Mouse (Mus musculus): ENCODE data around the gene Reps1. TPM values are rescaled to one million over a fixed set of nuclear protein-coding genes. Genes with fewer than 3 reads are reported as not detected.

Reps1 gene
- 10 to 100 TPM; 19.7 to 23.8 TPM for total RNA-seq (2021)
- long read RNA-seq, experiment 1, partial matches to known transcripts: 2 of 10 reads
- long read RNA-seq, experiment 1, other reads (novel, unspliced or antisense): 4 of 10 reads
- long read RNA-seq, experiment 2, partial matches to known transcripts: 4 of 16 reads
- long read RNA-seq, experiment 2, other reads (novel, unspliced or antisense): 6 of 16 reads

DNA sequence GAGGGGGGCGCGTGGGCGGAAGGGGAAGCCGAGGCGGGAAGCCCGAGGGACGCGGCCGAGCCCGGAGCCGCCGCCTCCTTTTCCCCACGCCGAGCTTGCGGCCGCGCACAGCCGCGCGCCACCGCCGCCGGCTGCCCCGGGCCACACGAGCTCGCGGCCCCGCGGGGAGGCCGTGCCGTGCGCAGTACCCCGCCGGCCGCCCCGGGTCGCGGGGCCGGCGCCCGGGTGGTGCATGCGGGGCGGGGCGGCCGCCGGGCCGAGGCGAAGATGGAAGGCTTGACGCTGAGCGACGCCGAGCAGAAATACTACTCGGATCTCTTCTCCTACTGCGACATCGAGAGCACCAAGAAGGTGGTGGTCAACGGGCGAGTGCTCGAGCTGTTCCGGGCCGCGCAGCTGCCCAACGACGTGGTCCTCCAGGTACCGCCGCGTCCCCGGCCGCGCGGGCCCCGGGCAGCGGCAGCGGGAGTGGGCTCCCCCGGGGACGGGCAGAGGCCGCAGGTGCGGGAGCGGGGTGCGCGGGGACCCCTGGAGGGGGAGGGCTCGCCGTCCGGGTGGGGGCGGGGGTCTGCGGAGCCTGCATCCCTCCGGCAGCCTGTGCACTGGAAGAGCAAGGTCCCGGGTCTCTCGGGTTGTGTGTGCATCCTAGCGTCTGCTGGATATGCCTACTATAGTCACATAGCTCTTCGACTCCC lies at the start of gene Reps1:
Reps1 (plus strand) TSS at position 166 of the 695 bp plus-strand sequence.
- DNase-seq: peak; percentile 24

DNA sequence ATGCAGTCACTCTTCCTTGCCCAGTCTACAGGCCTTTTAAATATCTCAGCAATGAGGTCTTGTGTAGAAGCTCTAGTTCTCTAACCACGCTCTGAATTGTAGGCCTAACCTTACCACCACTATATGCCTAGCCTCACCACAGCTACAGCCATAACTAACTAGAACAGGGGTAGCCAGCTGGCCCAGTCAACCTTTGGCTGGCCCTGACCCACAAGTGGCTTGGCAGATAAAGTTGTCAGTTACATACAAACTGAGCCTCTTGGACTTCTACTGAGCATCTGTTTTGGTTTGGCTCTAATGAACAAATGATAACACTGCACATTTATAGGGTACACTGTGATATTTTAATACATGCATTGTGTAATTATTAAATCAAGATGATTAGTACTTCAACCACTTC lies 48.9 kb upstream of the Reps1 start:
- DNase-seq: peak; percentile 27

DNA sequence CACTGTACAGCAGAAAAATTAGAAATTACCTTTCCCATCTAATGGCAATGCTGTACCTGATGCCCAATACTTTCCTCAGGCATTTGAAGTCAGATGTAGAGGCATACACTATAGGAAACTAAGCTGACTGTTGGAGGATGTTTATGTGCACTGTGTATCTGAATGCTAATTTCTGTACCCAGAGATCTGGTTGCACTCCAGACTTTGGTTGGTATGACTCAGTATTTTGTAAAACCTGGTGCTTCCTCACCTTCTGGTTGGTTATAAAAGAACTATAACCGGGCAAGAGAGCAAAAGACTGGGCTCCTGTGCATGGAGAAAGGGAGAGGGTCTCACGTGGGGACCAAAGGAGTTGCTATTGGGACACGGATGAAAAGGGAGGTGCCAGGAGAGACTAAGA lies 48.4 kb upstream of the Reps1 start:
- DNase-seq: no peak

DNA sequence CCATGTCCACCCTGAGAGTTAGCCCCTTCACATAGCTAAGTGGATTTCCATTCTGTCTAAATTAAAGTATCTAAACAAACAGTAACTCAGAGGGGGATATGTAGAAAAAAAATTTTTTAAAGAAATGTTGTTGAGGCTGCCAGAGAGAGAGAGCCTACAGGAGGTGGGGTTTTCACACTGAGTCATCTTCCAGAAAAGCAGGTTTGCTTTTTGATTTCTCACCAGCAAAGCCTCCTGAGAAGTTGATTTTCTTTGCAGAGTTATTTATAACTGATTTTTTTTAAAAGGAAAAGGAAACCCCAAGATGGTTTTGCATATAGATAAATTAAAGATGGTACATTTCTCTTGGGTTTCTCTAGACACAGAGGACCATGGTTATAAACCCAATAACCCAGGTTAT lies 47.5 kb upstream of the Reps1 start:
- DNase-seq: no peak

DNA sequence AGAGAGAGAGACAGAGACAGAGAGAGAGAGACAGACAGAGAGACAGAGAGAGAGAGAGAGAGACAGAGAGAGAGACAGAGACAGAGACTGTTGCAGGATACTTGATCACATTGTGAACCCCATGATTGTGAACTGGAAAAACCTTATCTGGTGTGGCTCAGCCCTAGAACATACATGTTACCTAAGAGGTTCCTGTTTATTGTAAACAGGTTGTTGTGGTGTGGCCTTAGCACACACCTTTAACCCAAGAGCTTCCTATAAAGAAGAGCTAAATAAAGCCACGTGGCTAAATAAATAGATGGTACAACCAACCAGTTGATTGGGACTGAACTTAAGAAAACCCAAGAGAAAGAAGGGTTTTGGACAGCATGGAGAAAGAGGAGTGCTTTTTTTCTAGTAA lies 45.9 kb upstream of the Reps1 start:
- DNase-seq: no peak

DNA sequence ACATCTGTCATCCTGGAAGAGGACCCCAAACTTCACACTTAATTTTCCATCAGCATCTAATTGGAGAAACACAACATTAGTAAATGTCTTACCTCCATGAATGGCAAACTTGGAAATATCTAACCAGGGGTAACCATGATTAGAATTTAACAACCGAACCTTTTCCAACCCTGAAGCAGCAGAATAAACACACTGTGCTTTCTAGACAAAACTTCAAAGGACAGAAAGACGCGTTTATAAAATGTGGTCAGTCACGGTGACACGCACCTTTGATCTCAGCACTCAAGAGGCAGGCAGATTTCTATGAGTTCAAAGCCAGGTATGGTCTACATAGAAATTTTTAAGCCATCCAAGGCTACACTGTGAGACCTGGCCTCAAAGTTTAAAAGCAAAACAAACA lies 43.9 kb upstream of the Reps1 start:
- no peak for DNase-seq

DNA sequence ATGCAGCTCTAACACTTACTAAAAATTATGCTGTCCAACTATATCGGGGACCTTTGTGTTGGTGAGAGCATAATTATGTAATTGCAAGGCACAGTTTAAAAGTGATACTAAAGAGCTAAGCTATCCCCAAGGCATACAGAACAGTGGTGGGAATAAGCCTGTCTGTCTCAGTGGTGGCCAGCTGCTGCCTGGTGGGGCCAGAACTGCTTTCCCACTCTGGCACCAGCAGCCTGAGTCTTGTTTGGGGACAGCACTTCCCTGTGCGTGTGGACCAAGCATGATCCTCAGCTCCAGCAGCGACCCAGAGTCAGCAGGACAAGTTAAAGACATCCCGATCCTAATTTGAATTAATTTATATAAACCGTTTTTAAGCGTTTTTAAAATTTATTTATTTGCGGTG lies 35.2 kb upstream of the Reps1 start:
- no peak for DNase-seq

DNA sequence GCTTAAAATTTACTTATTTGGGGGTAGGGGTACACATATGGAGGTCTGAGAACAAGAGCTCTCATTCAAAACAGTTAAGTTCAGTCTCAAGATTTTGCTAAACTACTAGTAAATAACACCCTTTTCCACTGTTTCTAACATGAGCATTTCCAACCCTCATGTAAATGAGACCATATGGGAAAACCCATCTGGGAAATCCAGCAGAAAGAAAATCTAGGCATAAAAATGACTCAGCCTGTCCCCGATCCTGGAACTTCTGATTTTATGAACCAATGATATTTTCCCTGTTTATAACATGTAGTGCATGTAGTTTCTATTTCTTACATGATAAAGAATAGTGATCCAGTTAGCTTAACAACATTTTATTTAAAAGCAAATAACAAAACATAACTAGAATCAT lies 34.8 kb upstream of the Reps1 start:
- DNase-seq: no peak

DNA sequence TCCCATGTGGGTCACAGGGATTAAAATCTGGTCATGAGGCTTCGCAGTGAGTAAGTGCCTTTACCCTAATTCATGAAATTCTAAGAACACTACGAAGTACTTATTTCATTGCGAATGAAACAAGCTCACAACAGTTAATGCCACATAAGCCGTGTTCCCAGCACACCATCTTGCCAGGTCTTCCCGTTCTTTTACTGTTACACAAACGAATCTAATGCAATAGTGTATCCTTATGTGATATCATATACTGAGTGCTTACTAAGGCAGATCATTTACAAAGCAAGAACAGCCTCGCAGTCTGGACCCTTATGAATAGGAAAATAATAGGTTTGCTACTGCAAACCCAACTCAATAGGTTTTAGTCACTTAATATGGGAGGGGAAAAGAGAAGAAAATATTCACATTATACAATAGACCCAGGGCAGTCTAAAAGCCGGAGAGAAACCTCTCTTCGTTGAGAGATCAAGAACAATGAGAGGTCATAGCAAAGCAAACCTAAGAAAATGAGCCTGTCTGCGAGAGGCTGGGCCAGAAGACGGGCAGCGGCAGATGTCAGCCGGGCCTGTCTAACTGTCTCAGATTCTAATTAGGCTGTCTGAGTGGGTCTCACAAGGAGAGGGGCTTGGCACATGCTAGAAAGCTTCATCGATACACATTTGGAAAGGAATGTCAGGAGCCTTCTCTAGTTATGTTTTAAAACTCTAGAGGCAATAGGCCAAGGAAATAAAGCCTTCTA lies 33.9 kb upstream of the Reps1 start:
- no peak for DNase-seq

DNA sequence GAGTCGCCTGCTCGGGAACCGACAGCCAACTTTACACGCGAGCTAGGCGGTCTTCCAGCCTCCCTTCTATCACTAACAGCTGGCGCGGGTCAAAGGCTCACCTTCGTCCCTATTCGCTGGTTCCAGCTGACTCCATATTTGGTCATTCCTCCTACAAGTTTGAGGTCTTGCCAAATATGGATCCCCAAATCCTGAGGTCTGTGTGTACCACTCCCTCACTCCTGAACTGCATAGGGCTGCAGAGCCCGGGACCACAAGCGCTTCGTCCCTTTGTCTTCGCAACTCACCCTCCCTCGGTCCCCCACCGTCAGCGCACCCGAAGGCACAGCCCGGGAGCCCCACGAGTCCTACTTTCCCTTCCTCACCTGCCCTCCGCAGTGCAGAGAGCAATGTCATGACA lies 33.3 kb upstream of the Reps1 start:
- peak; percentile 48 for DNase-seq

DNA sequence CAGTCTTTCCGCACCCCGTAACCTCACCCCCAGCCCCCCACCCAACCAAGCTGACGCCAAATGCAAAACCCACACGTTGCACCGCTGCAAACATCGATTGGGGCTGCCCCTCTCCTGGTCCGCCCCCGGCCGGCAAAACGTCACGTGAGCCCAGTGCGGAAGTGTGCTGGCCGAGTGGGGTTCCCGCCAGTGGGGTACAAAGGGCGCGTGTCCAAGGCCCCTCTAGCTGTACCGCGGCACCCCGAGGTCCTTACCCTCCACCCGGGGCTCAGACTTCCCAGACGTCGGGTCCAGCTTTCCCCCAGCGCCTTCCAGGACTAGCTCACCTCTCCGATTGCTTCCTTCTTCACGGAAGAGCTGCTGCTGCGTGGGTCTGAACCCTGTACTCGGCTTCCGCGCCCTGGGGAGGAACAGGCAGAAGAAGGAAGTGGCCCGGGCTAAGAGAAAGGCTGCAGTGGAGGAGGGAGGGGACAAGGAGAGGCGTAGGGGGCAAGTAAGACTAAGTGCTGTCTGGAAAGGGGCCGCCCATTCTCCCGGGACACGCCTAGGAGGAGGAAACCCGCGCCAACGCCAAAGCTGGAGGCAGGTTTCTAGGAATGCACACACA lies 32.8 kb upstream of the Reps1 start, which contains the start of gene Abracl:
Abracl (minus strand) TSS at position 548 of the 607 bp plus-strand sequence.
- peak; percentile 55 for DNase-seq

DNA sequence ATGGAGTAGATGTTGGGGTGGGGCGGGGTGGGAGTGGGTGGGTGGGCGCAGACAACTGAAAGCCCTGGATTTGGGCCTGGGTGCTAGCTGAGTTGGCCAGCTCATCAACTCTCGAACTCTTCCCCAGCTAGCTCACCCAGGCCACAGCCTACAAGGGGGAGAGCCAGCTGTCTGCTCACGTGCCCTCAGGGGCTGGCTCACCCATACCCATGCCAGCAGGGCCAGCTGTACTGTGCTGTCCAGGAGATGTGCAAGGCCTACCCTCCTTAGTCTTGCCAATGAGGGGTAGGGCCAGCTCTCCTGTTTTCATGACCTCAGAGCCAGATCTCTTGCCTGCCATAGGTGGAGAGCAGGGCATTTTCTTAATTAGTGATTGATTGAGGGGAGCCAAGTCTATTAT lies 21.3 kb upstream of the Reps1 start:
- no peak for DNase-seq

DNA sequence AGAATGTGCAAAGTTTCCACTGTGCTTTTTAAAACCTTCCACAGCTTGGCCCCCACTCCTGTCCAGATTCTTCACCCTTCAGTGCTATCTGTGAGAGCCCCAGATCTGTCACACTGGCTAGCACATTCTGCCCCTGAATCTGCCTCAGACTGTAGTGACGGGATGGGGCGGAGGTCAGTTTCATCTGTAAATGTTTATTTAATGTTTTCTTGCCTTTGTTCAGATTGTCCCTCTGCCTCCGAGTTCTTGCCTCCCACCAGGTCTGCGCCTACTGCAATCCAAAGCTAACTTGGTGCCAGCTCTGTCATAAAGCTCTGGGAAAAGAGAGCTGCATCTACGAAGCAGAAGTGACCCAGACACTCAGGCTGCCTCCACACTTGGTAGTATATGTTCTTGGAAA lies 18.8 kb upstream of the Reps1 start:
- no peak for DNase-seq

DNA sequence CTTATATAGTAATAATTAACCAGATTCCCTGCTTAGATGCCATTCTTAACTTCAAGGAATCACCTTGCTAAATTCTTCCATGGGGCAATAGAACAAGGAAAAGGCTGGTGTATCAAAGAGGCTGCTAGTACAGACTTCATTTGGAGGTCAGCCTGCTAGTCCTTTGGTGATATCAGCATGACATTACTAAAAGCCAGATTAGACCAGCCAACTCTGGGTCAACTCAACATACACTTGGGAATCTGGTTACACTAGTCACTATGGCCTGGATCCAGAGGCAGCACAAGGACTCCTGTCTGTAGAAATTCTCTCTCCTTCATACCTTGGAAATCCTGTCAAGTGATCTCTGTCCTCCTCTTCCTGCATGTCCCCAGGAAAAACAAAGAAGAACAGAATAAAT lies 9.3 kb upstream of the Reps1 start:
- DNase-seq: no peak

DNA sequence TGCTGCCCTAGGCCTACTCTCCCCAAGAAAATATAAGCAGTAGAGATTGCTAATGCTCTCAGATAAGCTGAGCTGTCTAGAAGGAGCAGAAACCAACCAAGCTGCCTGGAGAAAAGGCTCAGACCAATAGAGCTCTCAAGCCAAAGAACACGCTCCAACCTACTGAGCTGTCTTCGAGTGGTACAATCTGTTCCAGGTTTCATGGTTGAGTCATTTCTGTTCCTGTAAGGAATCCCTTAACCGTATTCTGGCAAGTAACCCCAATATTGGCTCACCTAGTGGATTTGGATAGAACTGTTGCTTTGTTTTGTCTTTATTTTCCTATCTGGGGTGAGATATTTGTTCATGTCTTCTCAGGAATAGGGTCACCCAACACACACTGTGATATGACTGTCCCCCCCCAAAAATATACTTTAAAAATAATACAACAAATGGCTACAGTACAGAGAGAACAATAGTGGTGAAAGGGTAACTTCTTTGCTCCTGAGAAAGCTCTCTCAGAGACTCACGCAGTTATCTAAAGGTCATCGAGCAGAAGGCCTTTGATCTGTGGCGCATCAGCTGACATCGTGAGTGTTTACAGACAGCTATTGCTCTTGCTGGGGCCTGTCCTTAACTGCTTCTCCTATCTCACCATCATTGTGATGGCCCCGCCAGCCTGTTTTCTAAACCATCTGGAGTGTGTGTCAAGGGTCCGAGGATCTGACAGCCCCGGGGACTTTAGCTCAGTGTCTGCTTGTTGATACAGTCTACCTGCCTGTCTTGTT lies 8.1 kb upstream of the Reps1 start:
- no peak for DNase-seq

DNA sequence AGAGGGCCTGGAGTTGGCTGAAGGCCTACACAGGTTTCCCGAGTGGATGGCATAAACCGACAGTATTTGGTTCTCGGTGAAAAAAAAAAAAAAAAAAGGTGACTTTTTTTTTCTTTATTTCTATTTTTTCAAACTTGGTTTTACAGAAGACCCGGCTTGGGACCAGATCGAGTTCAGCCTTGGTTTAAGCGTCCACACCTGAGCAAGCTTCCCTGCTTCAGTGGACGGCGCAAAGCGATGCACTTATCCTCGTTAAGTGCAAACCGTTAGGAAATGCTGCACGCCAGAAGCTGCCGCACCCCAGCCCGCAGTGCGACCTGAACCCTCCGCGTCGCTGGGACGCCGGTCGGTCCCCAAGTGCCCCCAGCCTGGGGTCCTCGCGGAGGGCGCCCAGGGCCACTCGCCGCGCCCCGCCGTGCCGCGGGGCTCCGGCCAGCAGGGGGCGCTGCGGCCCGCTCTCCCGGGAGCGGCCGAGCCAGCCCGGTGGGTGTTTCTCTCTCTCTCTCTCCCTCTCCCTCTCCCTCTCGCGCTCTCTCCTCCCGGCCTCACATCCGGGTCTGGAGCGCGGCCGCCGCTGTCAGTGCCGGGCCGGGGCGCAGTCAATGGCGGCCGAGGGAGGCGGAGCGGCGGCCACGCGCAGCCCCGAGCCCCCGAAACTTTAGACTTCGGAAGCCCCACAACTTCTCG lies 509 bp upstream of the Reps1 start:
- peak; percentile 83 for DNase-seq

DNA sequence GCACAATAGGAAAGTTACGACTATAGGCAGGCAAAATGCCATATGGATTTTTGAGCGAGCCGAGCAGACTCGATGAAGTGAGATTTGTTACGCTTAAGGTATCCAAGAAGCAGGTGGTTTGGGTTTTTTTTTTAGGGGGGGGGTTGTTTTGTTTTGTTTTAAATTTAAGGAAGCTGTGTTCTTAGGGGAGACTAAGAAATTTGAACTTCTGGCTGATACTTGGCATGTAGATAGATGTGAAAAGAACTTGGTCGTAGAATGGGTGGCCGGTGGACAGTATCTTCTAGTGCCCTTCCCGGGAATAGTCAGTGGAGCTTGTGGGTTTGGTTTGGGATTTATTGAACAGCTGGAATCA lies 707 bp downstream of the Reps1 start:
- DNase-seq: no peak

DNA sequence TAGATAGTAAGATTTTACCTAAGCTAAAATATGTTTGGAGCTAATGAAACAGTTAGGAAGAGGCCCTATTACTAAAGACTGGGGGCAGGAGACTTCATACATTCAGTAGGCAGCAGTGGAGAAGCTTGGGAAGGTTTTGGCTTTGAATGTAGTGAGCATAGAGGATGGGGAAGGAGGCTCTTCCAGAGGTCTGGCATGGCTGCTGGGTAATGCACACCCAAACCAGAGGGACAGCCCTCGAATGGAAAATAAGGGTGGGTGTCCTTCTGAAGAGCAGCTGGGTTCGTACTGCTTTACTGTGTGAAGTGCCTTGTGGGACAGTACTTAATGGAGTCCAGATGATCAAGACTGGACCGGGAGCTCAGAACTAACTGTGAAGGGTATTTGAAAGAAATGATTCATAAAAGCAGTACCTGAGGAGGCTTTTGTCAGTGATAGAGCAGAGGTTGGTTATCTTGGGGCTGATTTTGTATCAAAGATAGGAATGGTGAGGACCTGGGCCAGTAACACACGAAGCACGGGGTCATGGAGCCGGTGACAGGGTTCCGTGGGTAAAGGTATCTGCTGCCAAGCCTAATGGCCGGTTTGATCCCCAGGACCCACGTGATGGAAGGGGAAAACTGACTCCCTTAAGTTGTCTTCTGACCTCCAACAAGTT lies 3.1 kb downstream of the Reps1 start:
- DNase-seq: no peak

DNA sequence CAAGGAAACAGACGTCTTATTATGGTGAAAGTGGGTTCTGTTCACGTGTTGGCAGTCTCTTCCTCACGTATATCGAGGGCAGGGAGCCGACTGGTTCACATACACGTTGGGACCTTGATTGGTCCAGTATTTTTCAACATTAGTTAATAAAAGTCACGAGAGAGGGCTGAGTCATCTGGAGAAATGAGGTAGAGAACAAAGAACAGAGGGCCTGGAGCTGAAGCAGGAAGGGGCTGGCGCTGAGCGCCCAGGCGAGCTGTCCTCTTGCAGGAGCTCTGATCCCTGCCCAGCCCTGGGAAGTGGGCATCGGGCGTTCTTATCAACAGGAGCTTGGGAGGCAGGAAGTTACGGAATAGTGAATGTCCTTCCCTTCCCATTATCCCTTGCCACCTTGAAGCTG lies 4.1 kb downstream of the Reps1 start:
- DNase-seq: no peak

DNA sequence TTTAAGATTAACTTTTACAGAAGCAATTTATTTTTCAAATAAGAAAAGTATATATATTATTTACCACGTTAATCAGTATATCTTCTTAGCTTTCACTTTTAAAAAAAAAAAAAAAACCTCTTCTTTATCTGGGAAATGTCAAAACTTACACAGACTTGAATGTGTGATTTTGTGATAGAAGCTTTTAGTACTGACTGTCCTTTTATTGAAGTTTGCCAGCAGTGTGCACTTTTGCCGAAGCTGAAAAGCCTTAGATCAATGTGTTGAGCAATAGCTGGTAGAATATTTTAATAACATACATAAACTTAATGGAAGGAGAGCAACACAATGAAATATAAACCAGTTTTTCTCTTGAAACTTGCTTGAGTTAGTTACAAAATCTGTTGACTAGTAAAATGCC lies 5.1 kb downstream of the Reps1 start:
- no peak for DNase-seq

DNA sequence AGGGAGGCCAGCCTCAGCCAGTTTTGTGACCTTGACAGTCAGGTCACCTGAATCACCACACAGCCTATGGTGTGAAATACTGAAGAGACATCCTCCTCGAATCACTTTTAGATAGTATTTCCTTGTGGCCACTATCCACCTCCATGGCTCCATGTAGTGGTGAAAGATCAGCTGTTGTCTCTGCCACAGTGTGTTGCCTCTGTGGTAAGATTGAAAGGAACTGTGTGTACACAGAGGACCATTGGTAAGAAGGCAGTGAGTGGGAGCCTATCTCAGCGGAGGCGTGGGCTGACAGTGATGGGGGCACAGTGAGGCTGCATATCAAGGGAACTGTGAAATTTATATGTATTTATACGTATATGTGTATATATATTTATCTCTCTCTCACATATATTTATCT lies 5.9 kb downstream of the Reps1 start:
- DNase-seq: no peak

Measured in gastrocnemius, postnatal 25 days (tissue).